Mouse (Mus musculus) small intestine, adult 2 months (tissue): Measurements from ENCODE around the gene Nmrk2. TPM values are rescaled to one million over a fixed set of nuclear protein-coding genes. Genes with fewer than 3 reads are reported as not detected.
"Not testable (repeated sequence)": the region's sequence is repeated elsewhere in the genome, so short reads cannot be mapped to it uniquely, and the experiment has no call there.

Experiments used
- H3K27ac ChIP-seq: fragments of 200-500 bp; 2 replicates; pipeline ENCODE4 v1.5.1; 2012; ENCODE audit warnings: low read depth, low read length, control low read depth, inconsistent platforms; ENCODE audit not compliant: insufficient read depth
- H3K27me3 ChIP-seq: fragments of 200-500 bp; 2 replicates; pipeline ENCODE4 v1.6.1; 2012; ENCODE audit warnings: mild to moderate bottlenecking, moderate library complexity, low read length, inconsistent platforms; ENCODE audit not compliant: control insufficient read depth, insufficient read depth
- H3K36me3 ChIP-seq: fragments of 200-500 bp; 2 replicates; pipeline ENCODE4 v1.6.1; 2012; ENCODE audit warnings: mild to moderate bottlenecking, low read length, control low read depth, inconsistent platforms; ENCODE audit not compliant: control insufficient read depth, insufficient read depth
- H3K4me1 ChIP-seq: fragments of 200-500 bp; 2 replicates; pipeline ENCODE4 v1.6.1; 2012; ENCODE audit warnings: low read length, inconsistent platforms, mixed read lengths; ENCODE audit not compliant: control insufficient read depth, insufficient read depth, insufficient read length
- H3K4me3 ChIP-seq: fragments of 200-500 bp; 2 replicates; pipeline ENCODE4 v1.5.1; 2012; ENCODE audit warnings: low read depth, mild to moderate bottlenecking, control low read depth, inconsistent platforms, low read length, moderate library complexity
- CTCF ChIP-seq: fragments of 200-500 bp; IDR thresholded peaks from 2 replicates; pipeline ENCODE4 v1.5.1; 2012; ENCODE audit warnings: low read depth, mild to moderate bottlenecking, control low read depth, inconsistent platforms, low read length, moderate library complexity, mixed read lengths; ENCODE audit not compliant: insufficient replicate concordance, insufficient read length; ENCODE audit errors: extremely low read depth
- POLR2A ChIP-seq: fragments of 200-500 bp; IDR thresholded peaks from 2 replicates; pipeline ENCODE4 v1.6.1; 2012; ENCODE audit warnings: low read depth, mild to moderate bottlenecking, control low read depth, inconsistent platforms, low read length, moderate library complexity
- WGBS: fragments of 180-500 bp; shearing (Covaris S2); methylation state at CpG from one replicate; pipeline ENCODE4 v1.1.7; 2018; 5-methylcytosine and 5-hydroxymethylcytosine counted together
- polyA plus RNA-seq: library from polyadenylated mRNA; depleted of rRNA; stranded (reverse); fragments of >200 nt; gene quantifications from 2 replicates; pipeline ENCODE4 v1.2.3, GENCODE M21; 2012

Nmrk2 gene
- polyA plus RNA-seq, 1 experiment: not detected

GRCm38 (mm10) chr10:81178927-81179326 is 22.9 kb downstream of the Nmrk2 start:
- H3K27ac ChIP-seq: no peak overlapping the region
- H3K27me3 ChIP-seq: no peaks in the 10 kb centered on the region
- H3K4me1 ChIP-seq: peaks cover 22% of the 10 kb centered on the region
- H3K4me3 ChIP-seq: no peak overlapping the region
- H3K36me3 ChIP-seq: peaks cover 52% of the 10 kb centered on the region
- TF ChIP-seq CTCF (no peak), POLR2A (no peak)
- WGBS: 88% methylated on average over 11 of the region's 11 CpGs

- WGBS: 35% methylated on average over 14 of the region's 14 CpGs
- H3K27me3 ChIP-seq: no peaks in the 10 kb centered on the region
- peaks cover 18% of the 10 kb centered on the region for H3K4me1 ChIP-seq
- no peak overlapping the region for H3K27ac ChIP-seq
- TF ChIP-seq CTCF: no peak
- TF ChIP-seq POLR2A: no peak
- peaks cover 52% of the 10 kb centered on the region for H3K36me3 ChIP-seq
- peak overlapping the region; percentile 90 for H3K4me3 ChIP-seq
Observed at GRCm38 (mm10) chr10:81177958-81178712, 23.7 kb downstream of the Nmrk2 start.

GRCm38 (mm10) chr10:81177491-81177925 is 24.3 kb downstream of the Nmrk2 start:
- Histone ChIP-seq H3K36me3 (peaks cover 52% of the 10 kb centered on the region), H3K4me3 (peak overlapping the region; percentile 90), H3K27me3 (no peaks in the 10 kb centered on the region), H3K4me1 (peaks cover 19% of the 10 kb centered on the region), H3K27ac (peak overlapping the region; percentile 89)
- no peak for TF ChIP-seq POLR2A
- TF ChIP-seq CTCF: no peak
- 5% methylated on average over 16 of the region's 16 CpGs for WGBS

- Histone ChIP-seq H3K4me1 (peaks cover 19% of the 10 kb centered on the region), H3K27me3 (no peaks in the 10 kb centered on the region), H3K4me3 (peak within 1 kb of the TSS; percentile 90), H3K36me3 (peaks cover 44% of the 10 kb centered on the region), H3K27ac (peak within 1 kb of the TSS; percentile 89)
- under 1% methylated on average over 77 of the region's 77 CpGs for WGBS
- TF ChIP-seq POLR2A (peak; percentile 99), CTCF (no peak)
Observed at GRCm38 (mm10) chr10:81176466-81177271, 25.2 kb downstream of the Nmrk2 start, which contains the start of gene Eef2. Gene Eef2 (plus strand): TSS chr10:81176631.

DNA sequence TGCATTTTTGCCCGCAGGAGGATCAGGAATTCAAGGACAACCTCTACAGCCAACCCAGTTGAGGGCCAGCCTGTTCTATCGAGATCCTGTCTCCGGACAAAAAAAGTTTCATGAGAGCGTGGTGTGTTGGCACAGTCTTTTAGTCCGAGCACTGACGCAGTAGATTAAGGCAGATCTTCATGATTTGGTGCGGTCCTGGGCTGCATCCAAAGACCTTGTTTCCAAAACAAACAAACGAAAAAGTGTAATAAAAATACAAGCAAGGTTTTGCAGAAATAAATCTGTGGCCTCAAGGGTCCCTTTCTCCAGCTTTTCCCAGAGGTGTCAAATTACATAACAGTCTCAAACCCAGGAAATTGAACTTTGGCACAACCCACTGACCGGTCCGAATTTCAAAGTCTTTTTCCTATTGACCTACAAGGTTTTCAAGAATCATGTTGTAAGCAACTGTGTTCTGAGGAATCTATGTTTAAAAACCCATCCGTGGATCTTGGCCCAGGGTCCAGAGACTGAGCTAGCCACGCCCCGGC is 25.9 kb downstream of the Nmrk2 start:
- Histone ChIP-seq H3K27me3 (no peaks in the 10 kb centered on the region), H3K4me1 (peaks cover 19% of the 10 kb centered on the region), H3K36me3 (peaks cover 38% of the 10 kb centered on the region), H3K4me3 (peak overlapping the region; percentile 90), H3K27ac (peak overlapping the region; percentile 78)
- 2% methylated on average over 13 of the region's 13 CpGs for WGBS
- TF ChIP-seq POLR2A (no peak), CTCF (no peak)

DNA sequence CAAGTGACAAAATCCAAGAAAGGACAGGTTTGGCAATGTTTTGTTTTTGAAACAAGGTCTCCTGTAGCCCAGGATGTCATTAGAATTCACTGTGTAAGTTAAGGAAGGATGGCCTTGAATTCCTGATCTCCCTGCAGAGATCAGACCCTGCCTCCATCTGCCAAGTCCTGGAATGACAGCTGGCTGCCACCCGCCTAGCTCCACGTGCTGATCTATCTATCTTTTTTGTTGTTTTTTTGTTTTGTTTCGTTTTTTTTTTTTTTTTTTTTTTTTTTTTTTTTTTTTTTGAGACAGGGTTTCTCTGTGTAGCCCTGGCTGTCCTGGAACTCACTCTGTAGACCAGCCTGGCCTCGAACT is 26.5 kb downstream of the Nmrk2 start:
- Histone ChIP-seq H3K4me1 (peaks cover 19% of the 10 kb centered on the region), H3K27ac (peak overlapping the region; percentile 78), H3K36me3 (peaks cover 31% of the 10 kb centered on the region)
- 2% methylated on average over 4 of the region's 4 CpGs for WGBS
- H3K4me3 ChIP-seq, H3K27me3 ChIP-seq: not testable (repeated sequence)

DNA sequence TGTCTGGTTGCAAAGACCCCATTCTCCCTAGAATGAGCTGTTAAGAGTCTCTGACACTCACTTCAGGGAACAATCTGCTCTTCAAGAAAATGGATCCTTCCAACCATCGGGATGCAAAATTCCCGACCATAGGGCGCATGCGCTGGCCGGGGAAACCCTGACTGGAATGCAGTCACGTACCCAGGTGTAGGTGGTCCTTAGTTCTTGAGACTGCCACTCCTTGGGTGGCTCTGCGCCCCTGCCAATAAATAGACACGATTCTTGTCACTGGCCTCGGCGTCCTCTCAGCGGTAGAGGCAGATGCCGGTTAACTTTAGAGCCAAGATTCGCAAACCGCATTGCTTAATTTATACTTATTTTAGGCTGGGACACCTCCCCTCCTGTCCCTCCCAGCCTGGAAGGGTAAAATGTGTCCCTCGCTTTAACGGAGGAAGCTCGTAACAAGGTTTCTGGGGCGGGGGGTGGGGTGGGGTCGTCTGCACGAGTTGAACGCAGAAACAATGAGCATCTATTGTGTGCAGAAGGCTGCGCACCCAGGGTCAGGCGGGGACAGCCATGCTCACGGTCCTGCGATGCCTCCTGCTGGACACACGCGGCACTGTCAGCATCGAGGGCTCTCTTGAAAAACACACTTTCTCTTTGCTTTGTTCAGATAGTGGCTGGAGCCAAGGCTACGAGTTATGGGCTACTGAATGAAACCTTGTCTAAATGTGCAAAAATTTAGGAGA is 27.1 kb downstream of the Nmrk2 start:
- peak overlapping the region; percentile 66 for H3K27ac ChIP-seq
- H3K27me3 ChIP-seq: no peaks in the 10 kb centered on the region
- peaks cover 19% of the 10 kb centered on the region for H3K4me1 ChIP-seq
- WGBS: 15% methylated on average over 29 of the region's 29 CpGs
- peak overlapping the region; percentile 20; the same call in 1 of the 2 replicates for H3K4me3 ChIP-seq
- TF ChIP-seq CTCF (peak; percentile 96), POLR2A (no peak)
- H3K36me3 ChIP-seq: peaks cover 25% of the 10 kb centered on the region
